In the genomic region with DNA sequence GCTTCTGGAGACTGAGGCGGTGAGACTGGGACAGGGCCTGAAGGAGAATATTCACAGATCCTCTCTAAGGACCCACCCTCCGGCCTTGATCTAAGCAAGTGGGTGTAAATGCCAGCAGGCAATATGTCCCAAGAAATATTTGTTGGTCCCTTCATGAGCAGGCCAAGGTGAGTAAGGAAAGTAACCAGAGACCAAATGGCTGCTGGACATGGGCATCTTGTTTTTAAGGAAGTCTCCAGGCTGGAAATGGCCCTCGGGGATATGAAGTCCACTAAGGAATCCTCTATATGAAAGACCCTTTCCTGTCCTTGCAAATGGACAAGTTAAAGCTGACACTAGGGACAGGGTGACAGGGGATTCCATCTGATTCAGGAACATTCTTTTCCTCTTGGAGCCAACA, we compare ENCODE assay signal across 15 mouse cellular contexts. TPM values are rescaled to one million over a fixed set of nuclear protein-coding genes. Genes with fewer than 3 reads are reported as not detected.
"Had no signal": no experiment of that assay in that cellular context is flagged by ENCODE, and none has a peak within 500 bp of the region (broad histone marks: within the 10 kb centered on the region; RNA-seq: fewer than 3 reads in every experiment).

No protein-coding gene starts in this region.

- H3K9ac ChIP-seq: limb, embryonic 13.5 days; liver, embryonic 14.5 days; neural tube, embryonic 12.5 days had no signal

- H3K4me3 ChIP-seq: left cerebral cortex, adult 2 months; limb, embryonic 13.5 days; neural tube, embryonic 12.5 days had no signal

- H3K36me3 ChIP-seq: limb, embryonic 13.5 days; neural tube, embryonic 12.5 days had no signal

- H3K27ac ChIP-seq: left cerebral cortex, adult 2 months; limb, embryonic 13.5 days; liver, embryonic 14.5 days; neural tube, embryonic 12.5 days had no signal

- H3K4me2 ChIP-seq: limb, embryonic 13.5 days; neural tube, embryonic 12.5 days had no signal

- H3K9me3 ChIP-seq: limb, embryonic 13.5 days; neural tube, embryonic 12.5 days had no signal

- DNase-seq: kidney, adult 8-10 months; kidney, postnatal 25 days; lung, adult 18-20 months; right cerebral cortex, postnatal 4 days; spleen, adult 18-20 months; thymus, adult 18-20 months; thymus, postnatal 14 days had no signal

RNA-seq across cellular contexts. Expression of a gene that starts 20.5 kb away (rescaled TPM):
- polyA plus RNA-seq: kidney, embryonic 16.5 days; limb, embryonic 13.5 days; liver, adult 2 months; lung, embryonic 16.5 days; neural tube, embryonic 12.5 days; stomach, embryonic 14.5 days had no signal
